Mouse (Mus musculus) forebrain, postnatal 0 days (tissue): ENCODE data around the gene Tmem235. TPM values are rescaled to one million over a fixed set of nuclear protein-coding genes. Genes with fewer than 3 reads are reported as not detected.

Source experiments
- ATAC-seq: fragments of 200-750 bp; cut with Nextera tagmentation; 2 replicates; pipeline ENCODE4 v1.8.0; 2017; ENCODE audit warnings: mild to moderate bottlenecking, moderate library complexity
- DNase-seq: peaks from one replicate; pipeline ENCODE4 v3.0.0-alpha.2; 2015
- H3K27ac ChIP-seq: fragments of 300-500 bp; sonication (generic); 2 replicates; pipeline ENCODE4 v1.5.1; 2014; ENCODE audit warnings: low read depth, mild to moderate bottlenecking, antibody characterized with exemption, low read length, moderate library complexity, mixed read lengths
- H3K27me3 ChIP-seq: fragments of 300-500 bp; sonication (generic); 2 replicates; pipeline ENCODE4 v1.6.1; 2014; ENCODE audit warnings: mild to moderate bottlenecking, low read length, mixed read lengths; ENCODE audit not compliant: insufficient read depth
- H3K36me3 ChIP-seq: fragments of 300-500 bp; sonication (generic); 2 replicates; pipeline ENCODE4 v1.6.1; 2014; ENCODE audit warnings: mild to moderate bottlenecking, moderate library complexity; ENCODE audit not compliant: insufficient read depth
- H3K4me1 ChIP-seq: fragments of 300-500 bp; sonication (generic); 2 replicates; pipeline ENCODE4 v1.6.1; 2014; ENCODE audit warnings: antibody characterized with exemption; ENCODE audit not compliant: insufficient read depth
- H3K4me2 ChIP-seq: fragments of 300-500 bp; sonication (generic); 2 replicates; pipeline ENCODE4 v1.6.1; 2014; ENCODE audit warnings: low read depth, mild to moderate bottlenecking, moderate library complexity
- H3K4me3 ChIP-seq: fragments of 300-500 bp; sonication (generic); 2 replicates; pipeline ENCODE4 v1.5.1; 2014; ENCODE audit warnings: low read depth, low read length, mixed read lengths
- H3K9ac ChIP-seq: fragments of 300-500 bp; sonication (generic); 2 replicates; pipeline ENCODE4 v1.6.1; 2014; ENCODE audit warnings: mild to moderate bottlenecking
- H3K9me3 ChIP-seq: fragments of 300-500 bp; sonication (generic); 2 replicates; pipeline ENCODE4 v1.6.1; 2016; ENCODE audit warnings: low read length
- CTCF ChIP-seq: sonication (generic); IDR thresholded peaks from 2 replicates; pipeline ENCODE4 v1.5.1; 2016; ENCODE audit warnings: antibody characterized with exemption, control low read depth, low read depth
- WGBS: fragments of 180-500 bp; shearing (Covaris S2); extraction: QIAGEN DNeasy Blood & Tissue Kit; methylation state at CpG from one replicate; pipeline ENCODE4 v1.1.7; 2014; 5-methylcytosine and 5-hydroxymethylcytosine counted together
- polyA plus RNA-seq: library from polyadenylated mRNA; unstranded; fragments of >200 nt; fragmentation: Nextera tagmentation; extraction: Ambion mirVana; gene quantifications from 2 replicates; pipeline ENCODE4 v1.2.1, GENCODE M21; 2015
- total RNA-seq: library from RNA; depleted of rRNA; stranded (reverse); fragments of >200 nt; gene quantifications from 2 replicates; pipeline ENCODE4 v1.2.3, GENCODE M21; 2014

The Tmem235 gene
- total and polyA plus RNA-seq, 2 experiments from 2014 or later = not detected

- Histone ChIP-seq H3K27ac (no peak overlapping the region), H3K4me2 (no peak overlapping the region), H3K27me3 (no peaks in the 10 kb centered on the region; the same call in 1 of the 2 replicates), H3K4me1 (no peaks in the 10 kb centered on the region), H3K4me3 (no peak overlapping the region), H3K9ac (no peak overlapping the region), H3K36me3 (no peaks in the 10 kb centered on the region), H3K9me3 (no peaks in the 10 kb centered on the region)
- TF ChIP-seq CTCF = no peak
- 18% methylated on average over 11 of the region's 11 CpGs for WGBS
- ATAC-seq (no peak), DNase-seq (no peak)
Observed at GRCm38 (mm10) chr11:117863174-117863856, 2.8 kb downstream of the Tmem235 start.

- H3K4me2 ChIP-seq = no peak overlapping the region
- no peaks in the 10 kb centered on the region for H3K4me1 ChIP-seq
- TF ChIP-seq CTCF = no peak
- H3K27me3 ChIP-seq = no peaks in the 10 kb centered on the region; the same call in 1 of the 2 replicates
- no peak overlapping the region for H3K27ac ChIP-seq
- H3K9ac ChIP-seq = no peak overlapping the region
- H3K9me3 ChIP-seq = no peaks in the 10 kb centered on the region
- no peak for ATAC-seq
- H3K4me3 ChIP-seq = no peak overlapping the region
- 79% methylated on average over 2 of the region's 2 CpGs for WGBS
- H3K36me3 ChIP-seq = no peaks in the 10 kb centered on the region
- DNase-seq = no peak
Observed at GRCm38 (mm10) chr11:117864805-117865204, 4.3 kb downstream of the Tmem235 start.

- H3K27me3 ChIP-seq = no peaks in the 10 kb centered on the region
- H3K4me2 ChIP-seq = no peak overlapping the region
- H3K36me3 ChIP-seq = no peaks in the 10 kb centered on the region
- H3K4me1 ChIP-seq = 0 out of 2 replicates have a peak, but pooled peaks cover 1% of the 10 kb centered on the region
- no peak for ATAC-seq
- no peak for TF ChIP-seq CTCF
- H3K4me3 ChIP-seq = no peak overlapping the region
- H3K27ac ChIP-seq = no peak overlapping the region
- DNase-seq = no peak
- H3K9ac ChIP-seq = no peak overlapping the region
- H3K9me3 ChIP-seq = no peaks in the 10 kb centered on the region
- 11% methylated on average over 6 of the region's 6 CpGs for WGBS
Observed at GRCm38 (mm10) chr11:117865988-117866387, 5.4 kb downstream of the Tmem235 start.

- peak; percentile 73 for ATAC-seq
- 36% methylated on average over 12 of the region's 12 CpGs for WGBS
- peak overlapping the region; percentile 31; the same call in 1 of the 2 replicates for H3K9ac ChIP-seq
Observed at GRCm38 (mm10) chr11:117870688-117871365, 10.3 kb downstream of the Tmem235 start.

GRCm38 (mm10) chr11:117871376-117871775 lies 10.8 kb downstream of the Tmem235 start:
- ATAC-seq (no peak), DNase-seq (no peak)
- H3K27ac ChIP-seq = no peak overlapping the region
- H3K4me3 ChIP-seq = no peak overlapping the region
- 77% methylated on average over 5 of the region's 5 CpGs for WGBS
- no peak overlapping the region for H3K4me2 ChIP-seq
- no peaks in the 10 kb centered on the region for H3K27me3 ChIP-seq
- no peaks in the 10 kb centered on the region for H3K36me3 ChIP-seq
- TF ChIP-seq CTCF = no peak
- no peak overlapping the region for H3K9ac ChIP-seq
- H3K4me1 ChIP-seq = 0 out of 2 replicates have a peak, but pooled peaks cover 3% of the 10 kb centered on the region
- no peaks in the 10 kb centered on the region for H3K9me3 ChIP-seq

More at GRCm38 (mm10) chr11:117870688-117871365, 10.3 kb downstream of the Tmem235 start:
- no peak overlapping the region for H3K4me3 ChIP-seq
- H3K4me2 ChIP-seq = peak overlapping the region; percentile 6; the same call in 1 of the 2 replicates
- H3K4me1 ChIP-seq = 0 out of 2 replicates have a peak, but pooled peaks cover 3% of the 10 kb centered on the region
- no peaks in the 10 kb centered on the region for H3K27me3 ChIP-seq
- peak; percentile 92 for DNase-seq
- H3K27ac ChIP-seq = no peak overlapping the region
- TF ChIP-seq CTCF = peak; percentile 99
- no peaks in the 10 kb centered on the region for H3K36me3 ChIP-seq
- H3K9me3 ChIP-seq = no peaks in the 10 kb centered on the region

- 0 out of 2 replicates have a peak overlapping the region, but pooled peaks have one; percentile 71 for H3K9ac ChIP-seq
- H3K4me2 ChIP-seq = peak overlapping the region; percentile 92; the same call in 1 of the 2 replicates
- DNase-seq (no peak), ATAC-seq (no peak)
- no peak overlapping the region for H3K27ac ChIP-seq
- no peak for TF ChIP-seq CTCF
- no peaks in the 10 kb centered on the region for H3K27me3 ChIP-seq
- 0 out of 2 replicates have a peak, but pooled peaks cover 3% of the 10 kb centered on the region for H3K4me1 ChIP-seq
- no peaks in the 10 kb centered on the region for H3K9me3 ChIP-seq
- no peaks in the 10 kb centered on the region for H3K36me3 ChIP-seq
- 69% methylated on average over 12 of the region's 12 CpGs for WGBS
- no peak overlapping the region for H3K4me3 ChIP-seq
Observed at GRCm38 (mm10) chr11:117871911-117872584, 11.5 kb downstream of the Tmem235 start.
